23 mouse cellular contexts compared by ENCODE assay signal in the genomic region with DNA sequence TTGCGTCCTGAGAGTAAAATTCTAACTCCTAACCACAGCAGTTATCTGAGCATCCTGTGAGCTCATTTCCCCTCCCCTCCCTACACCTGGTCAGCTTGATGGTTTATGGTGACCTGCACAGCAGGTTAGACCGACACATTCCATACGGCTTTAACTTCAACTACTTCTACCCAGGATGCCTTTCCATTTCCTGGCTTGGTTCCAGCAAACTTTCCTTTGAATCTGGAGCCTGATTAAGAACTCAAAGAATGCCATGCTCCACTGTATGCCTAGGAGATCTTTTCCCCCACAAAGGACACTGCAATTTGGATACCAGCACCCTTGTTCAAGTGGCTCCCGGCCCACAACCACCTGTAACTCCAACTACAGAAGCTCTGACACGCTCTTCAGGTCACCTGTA. TPM values are rescaled to one million over a fixed set of nuclear protein-coding genes. Genes with fewer than 3 reads are reported as not detected.
DNase-seq lines count a peak whose midpoint lies in the region; ATAC-seq and TF ChIP-seq lines count a peak whose summit lies in the region.
"Had no signal": no experiment of that assay in that cellular context is flagged by ENCODE, and none has a peak within 500 bp of the region (broad histone marks: within the 10 kb centered on the region; RNA-seq: fewer than 3 reads in every experiment).

No protein-coding gene starts in this region.

- H3K4me2 ChIP-seq in forebrain, postnatal 0 days (ENCODE audit: low read depth) = no peak overlapping the region
- no peak overlapping the region for H3K4me2 ChIP-seq in kidney, embryonic 15.5 days
- no peak overlapping the region for H3K4me2 ChIP-seq in midbrain, embryonic 11.5 days
- H3K4me2 ChIP-seq in midbrain, embryonic 15.5 days = no peak overlapping the region
- no peak overlapping the region for H3K4me2 ChIP-seq in embryonic facial prominence, embryonic 14.5 days (ENCODE audit: low read depth, low read length)
- H3K4me2 ChIP-seq: embryonic facial prominence, embryonic 15.5 days; forebrain, embryonic 15.5 days; heart, embryonic 11.5 days; heart, embryonic 15.5 days; hindbrain, embryonic 14.5 days had no signal

- WGBS in forebrain, postnatal 0 days = 77% methylated on average over 5 of the region's 5 CpGs
- 91% methylated on average over 5 of the region's 5 CpGs for WGBS in forebrain, embryonic 10.5 days
- WGBS in kidney, embryonic 15.5 days = 73% methylated on average over 5 of the region's 5 CpGs
- WGBS in midbrain, embryonic 11.5 days = 92% methylated on average over 5 of the region's 5 CpGs
- 91% methylated on average over 5 of the region's 5 CpGs for WGBS in midbrain, embryonic 15.5 days
- 71% methylated on average over 5 of the region's 5 CpGs for WGBS in embryonic facial prominence, embryonic 14.5 days

- no peaks in the 10 kb centered on the region for H3K4me1 ChIP-seq in forebrain, postnatal 0 days (ENCODE audit: insufficient read depth)
- H3K4me1 ChIP-seq in forebrain, embryonic 10.5 days = no peaks in the 10 kb centered on the region
- H3K4me1 ChIP-seq in kidney, embryonic 15.5 days = peaks cover 6% of the 10 kb centered on the region; the same call in 1 of the 2 replicates
- H3K4me1 ChIP-seq in midbrain, embryonic 11.5 days (ENCODE audit: control insufficient read depth, insufficient read depth, low read length) = no peaks in the 10 kb centered on the region
- no peaks in the 10 kb centered on the region for H3K4me1 ChIP-seq in midbrain, embryonic 15.5 days
- no peaks in the 10 kb centered on the region for H3K4me1 ChIP-seq in embryonic facial prominence, embryonic 14.5 days (ENCODE audit: control insufficient read depth, insufficient read depth, low read length)
- H3K4me1 ChIP-seq: embryonic facial prominence, embryonic 15.5 days; forebrain, embryonic 15.5 days; heart, embryonic 15.5 days; hindbrain, embryonic 10.5 days had no signal

- H3K9me3 ChIP-seq in forebrain, postnatal 0 days (ENCODE audit: low read length) = no peaks in the 10 kb centered on the region
- H3K9me3 ChIP-seq in forebrain, embryonic 10.5 days = no peaks in the 10 kb centered on the region
- H3K9me3 ChIP-seq in kidney, embryonic 15.5 days (replicated peaks) = no peaks in the 10 kb centered on the region
- H3K9me3 ChIP-seq in midbrain, embryonic 11.5 days (ENCODE audit: control insufficient read depth, low read length) = no peaks in the 10 kb centered on the region
- no peaks in the 10 kb centered on the region for H3K9me3 ChIP-seq in midbrain, embryonic 15.5 days
- no peaks in the 10 kb centered on the region for H3K9me3 ChIP-seq in embryonic facial prominence, embryonic 14.5 days (ENCODE audit: control insufficient read depth, low read length)
- H3K9me3 ChIP-seq: embryonic facial prominence, embryonic 15.5 days; forebrain, embryonic 15.5 days; heart, embryonic 15.5 days; hindbrain, embryonic 10.5 days had no signal

- ATAC-seq in forebrain, postnatal 0 days = no peak
- ATAC-seq in kidney, embryonic 15.5 days (replicated peaks; ENCODE audit: low FRiP score) = 0 out of 2 replicates have a peak, but pooled peaks have one; percentile 52
- ATAC-seq in midbrain, embryonic 11.5 days (ENCODE audit: low FRiP score) = no peak
- no peak for ATAC-seq in midbrain, embryonic 15.5 days (replicated peaks)
- ATAC-seq in embryonic facial prominence, embryonic 14.5 days (ENCODE audit: low read depth) = peak; percentile 62; the same call in 1 of the 2 replicates
- ATAC-seq: forebrain, embryonic 15.5 days; intestine, embryonic 16.5 days had no signal

- DNase-seq in forebrain, postnatal 0 days = peak; percentile 17
- DNase-seq in forebrain, embryonic 10.5 days (ENCODE audit: extremely low spot score, low spot score) = no peak
- DNase-seq in kidney, postnatal 25 days = no peak
- DNase-seq in midbrain, embryonic 11.5 days (ENCODE audit: low spot score, missing footprints) = peak; percentile 37
- no peak for DNase-seq in embryonic facial prominence, embryonic 14.5 days (ENCODE audit: low spot score)
- DNase-seq in retina, embryonic 14.5 days (ENCODE audit: low spot score) = no peak
- DNase-seq: adrenal gland, postnatal 14 days; cerebellum, adult 18-20 months; cerebellum, postnatal 14 days; embryo, embryonic 11 days; gastrocnemius, postnatal 10 days; heart, adult 2 months had no signal

- H3K27me3 ChIP-seq in forebrain, postnatal 0 days (ENCODE audit: insufficient read depth, low read length) = no peaks in the 10 kb centered on the region
- no peaks in the 10 kb centered on the region for H3K27me3 ChIP-seq in forebrain, embryonic 10.5 days (ENCODE audit: poor library complexity, severe bottlenecking)
- H3K27me3 ChIP-seq in kidney, embryonic 15.5 days = no peaks in the 10 kb centered on the region
- no peaks in the 10 kb centered on the region for H3K27me3 ChIP-seq in midbrain, embryonic 11.5 days (ENCODE audit: control insufficient read depth, insufficient read depth, low read length)
- H3K27me3 ChIP-seq in midbrain, embryonic 15.5 days (replicated peaks) = no peaks in the 10 kb centered on the region
- no peaks in the 10 kb centered on the region for H3K27me3 ChIP-seq in embryonic facial prominence, embryonic 14.5 days (replicated peaks; ENCODE audit: control insufficient read depth, insufficient read depth, low read length)
- H3K27me3 ChIP-seq: CH12.LX; embryonic facial prominence, embryonic 15.5 days; forebrain, embryonic 15.5 days; heart, embryonic 15.5 days had no signal

- H3K4me3 ChIP-seq in forebrain, postnatal 0 days (ENCODE audit: low read depth, low read length) = no peak overlapping the region
- no peak overlapping the region for H3K4me3 ChIP-seq in forebrain, embryonic 10.5 days
- no peak overlapping the region for H3K4me3 ChIP-seq in kidney, embryonic 15.5 days (replicated peaks)
- H3K4me3 ChIP-seq in midbrain, embryonic 11.5 days (ENCODE audit: low read depth, low read length) = no peak overlapping the region
- H3K4me3 ChIP-seq in midbrain, embryonic 15.5 days = no peak overlapping the region
- no peak overlapping the region for H3K4me3 ChIP-seq in embryonic facial prominence, embryonic 14.5 days (ENCODE audit: low read depth, low read length)
- H3K4me3 ChIP-seq: embryonic facial prominence, embryonic 15.5 days; erythroblast, embryonic 14.5 days; forebrain, embryonic 15.5 days; heart, adult 2 months; heart, embryonic 15.5 days; hindbrain, embryonic 10.5 days had no signal

- H3K27ac ChIP-seq in forebrain, postnatal 0 days (ENCODE audit: low read depth, low read length) = no peak overlapping the region
- no peak overlapping the region for H3K27ac ChIP-seq in forebrain, embryonic 10.5 days
- 0 out of 2 replicates have a peak overlapping the region, but pooled peaks have one; percentile 37 for H3K27ac ChIP-seq in kidney, embryonic 15.5 days
- no peak overlapping the region for H3K27ac ChIP-seq in midbrain, embryonic 11.5 days (ENCODE audit: low read depth, low read length)
- no peak overlapping the region for H3K27ac ChIP-seq in midbrain, embryonic 15.5 days
- H3K27ac ChIP-seq in embryonic facial prominence, embryonic 14.5 days (replicated peaks; ENCODE audit: low read depth, low read length) = no peak overlapping the region
- H3K27ac ChIP-seq: embryonic facial prominence, embryonic 15.5 days; forebrain, embryonic 15.5 days; heart, adult 2 months; heart, embryonic 15.5 days; hindbrain, embryonic 10.5 days; hindbrain, embryonic 14.5 days had no signal

- H3K36me3 ChIP-seq in forebrain, postnatal 0 days (ENCODE audit: insufficient read depth) = no peaks in the 10 kb centered on the region
- H3K36me3 ChIP-seq in forebrain, embryonic 10.5 days (replicated peaks) = no peaks in the 10 kb centered on the region
- no peaks in the 10 kb centered on the region for H3K36me3 ChIP-seq in kidney, embryonic 15.5 days
- no peaks in the 10 kb centered on the region for H3K36me3 ChIP-seq in midbrain, embryonic 11.5 days (ENCODE audit: control insufficient read depth, insufficient read depth, low read length)
- no peaks in the 10 kb centered on the region for H3K36me3 ChIP-seq in midbrain, embryonic 15.5 days (replicated peaks)
- no peaks in the 10 kb centered on the region for H3K36me3 ChIP-seq in embryonic facial prominence, embryonic 14.5 days (ENCODE audit: control insufficient read depth, insufficient read depth, low read length)
- H3K36me3 ChIP-seq: embryonic facial prominence, embryonic 15.5 days; forebrain, embryonic 15.5 days; heart, embryonic 15.5 days; hindbrain, embryonic 10.5 days had no signal

- TF ChIP-seq CTCF in forebrain, postnatal 0 days (IDR thresholded peaks at IDR 0.05; ENCODE audit: low read depth) = no peak

- no peak overlapping the region for H3K9ac ChIP-seq in forebrain, postnatal 0 days
- H3K9ac ChIP-seq in kidney, embryonic 15.5 days = no peak overlapping the region
- H3K9ac ChIP-seq in midbrain, embryonic 11.5 days (ENCODE audit: low read length) = no peak overlapping the region
- H3K9ac ChIP-seq in midbrain, embryonic 15.5 days = no peak overlapping the region
- H3K9ac ChIP-seq in embryonic facial prominence, embryonic 14.5 days (ENCODE audit: low read depth, low read length) = no peak overlapping the region
- H3K9ac ChIP-seq: embryonic facial prominence, embryonic 15.5 days; forebrain, embryonic 15.5 days; heart, embryonic 15.5 days; hindbrain, embryonic 14.5 days had no signal

RNA-seq across cellular contexts. Expression of a gene that starts 8.8 kb away (rescaled TPM):
- 58.2 and 77.5 TPM in 2 replicates for total RNA-seq in forebrain, postnatal 0 days (2014; rRNA removed)
- 117 and 126 TPM in 2 replicates for polyA plus RNA-seq in forebrain, postnatal 0 days (2015; fragmentation: Nextera tagmentation; extraction: Ambion mirVana)
- 142 and 152 TPM in 2 replicates for polyA plus RNA-seq in forebrain, embryonic 10.5 days (2016; fragmentation: Nextera tagmentation; extraction: Ambion mirVana)
- 135 and 177 TPM in 2 replicates for polyA plus RNA-seq in kidney, embryonic 15.5 days (2015; fragmentation: Nextera tagmentation; extraction: Ambion mirVana)
- 157 and 169 TPM in 2 replicates for polyA plus RNA-seq in midbrain, embryonic 11.5 days (2014; fragmentation: Nextera tagmentation; extraction: Ambion mirVana)
- 115 and 129 TPM in 2 replicates for polyA plus RNA-seq in midbrain, embryonic 15.5 days (2015; fragmentation: Nextera tagmentation; extraction: Ambion mirVana)
- 97.0 and 108 TPM in 2 replicates for polyA plus RNA-seq in embryonic facial prominence, embryonic 14.5 days (2014; fragmentation: Nextera tagmentation; extraction: Ambion mirVana)

RNA-seq across cellular contexts. Expression of a gene that starts 38.9 kb away (rescaled TPM):
- total RNA-seq in forebrain, postnatal 0 days (2014; rRNA removed) = 20.8 and 26.0 TPM in 2 replicates
- polyA plus RNA-seq in forebrain, postnatal 0 days (2015; fragmentation: Nextera tagmentation; extraction: Ambion mirVana) = 3.5 and 6.3 TPM in 2 replicates
- polyA plus RNA-seq in forebrain, embryonic 10.5 days (2016; fragmentation: Nextera tagmentation; extraction: Ambion mirVana) = 0.07 and 0.12 TPM in 2 replicates
- polyA plus RNA-seq in kidney, embryonic 15.5 days (2015; fragmentation: Nextera tagmentation; extraction: Ambion mirVana) = 0.95 and 1.1 TPM in 2 replicates
- polyA plus RNA-seq in midbrain, embryonic 11.5 days (2014; fragmentation: Nextera tagmentation; extraction: Ambion mirVana) = 0.33 and 0.36 TPM in 2 replicates
- polyA plus RNA-seq in midbrain, embryonic 15.5 days (2015; fragmentation: Nextera tagmentation; extraction: Ambion mirVana) = 5.1 and 5.3 TPM in 2 replicates
- 0.41 and 0.47 TPM in 2 replicates for polyA plus RNA-seq in embryonic facial prominence, embryonic 14.5 days (2014; fragmentation: Nextera tagmentation; extraction: Ambion mirVana)
- total RNA-seq: CH12.LX had no signal

Comparison
In these comparisons a context has a peak if more than half of its experiments do, and no peak if none do; other contexts are left out.
1. DNase-seq: peak in forebrain, postnatal 0 days (single experiment) and midbrain, embryonic 11.5 days (single experiment); none in forebrain, embryonic 10.5 days (single experiment), kidney, postnatal 25 days (0 of 2), embryonic facial prominence, embryonic 14.5 days (single experiment) and retina, embryonic 14.5 days (single experiment).
2. ATAC-seq: peak in kidney, embryonic 15.5 days (single experiment) and embryonic facial prominence, embryonic 14.5 days (single experiment); none in forebrain, postnatal 0 days (single experiment), midbrain, embryonic 11.5 days (single experiment) and midbrain, embryonic 15.5 days (single experiment).